Mouse (Mus musculus) adrenal gland (tissue): ENCODE data around the gene C1qtnf1.

ENCODE experiments used
- intact Hi-C: fragments of 180-260 bp; cut with DNase I; formaldehyde crosslinking; loops from one replicate; pipeline ENCODE4 v1.15.1; 2025

C1qtnf1 gene

DNA sequence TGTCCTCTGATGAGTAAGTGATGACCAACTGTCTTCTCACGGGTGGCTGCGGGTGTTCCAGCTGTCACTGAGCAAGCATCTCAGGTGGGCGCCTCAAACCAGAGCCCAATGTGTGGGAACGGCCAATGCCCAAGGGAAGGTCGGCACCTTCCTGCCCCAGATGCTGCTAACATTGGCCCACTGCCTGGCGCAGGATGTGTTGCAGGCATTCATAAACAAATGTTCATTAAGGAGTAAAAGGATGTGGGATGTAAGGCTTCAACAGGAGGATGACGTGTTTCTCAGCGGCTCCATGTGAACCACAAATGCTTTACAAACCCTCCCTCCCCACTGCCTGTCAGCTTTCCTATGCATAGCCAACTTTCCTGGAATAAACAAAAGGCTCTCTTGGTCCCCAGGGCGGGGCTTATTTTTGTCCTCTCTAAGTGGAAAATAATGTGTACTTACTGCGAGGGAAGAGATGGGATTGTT is 5.4 kb downstream of the C1qtnf1 start:
- intact Hi-C loops = no loop called here

DNA sequence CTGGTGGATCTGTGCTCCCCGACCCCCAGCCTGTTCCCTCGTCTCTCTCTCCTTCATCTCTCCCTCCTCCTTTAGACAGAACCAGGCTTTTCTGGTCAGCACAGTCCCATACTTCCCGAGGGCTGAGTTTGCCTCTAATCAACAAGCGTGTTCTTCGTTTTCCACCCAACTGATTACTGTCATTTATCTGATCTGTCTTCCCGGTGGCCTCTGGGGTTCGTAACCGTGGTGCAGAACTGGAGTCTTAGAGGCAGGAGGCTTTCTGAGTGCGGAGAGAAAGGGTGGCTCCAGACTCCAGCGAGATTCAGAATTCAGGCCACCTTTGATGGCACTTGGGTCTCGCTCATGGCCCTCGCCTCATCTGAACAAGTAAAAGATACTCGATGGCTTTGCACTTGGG is 6.1 kb downstream of the C1qtnf1 start:
- intact Hi-C loops = no loop called here

DNA sequence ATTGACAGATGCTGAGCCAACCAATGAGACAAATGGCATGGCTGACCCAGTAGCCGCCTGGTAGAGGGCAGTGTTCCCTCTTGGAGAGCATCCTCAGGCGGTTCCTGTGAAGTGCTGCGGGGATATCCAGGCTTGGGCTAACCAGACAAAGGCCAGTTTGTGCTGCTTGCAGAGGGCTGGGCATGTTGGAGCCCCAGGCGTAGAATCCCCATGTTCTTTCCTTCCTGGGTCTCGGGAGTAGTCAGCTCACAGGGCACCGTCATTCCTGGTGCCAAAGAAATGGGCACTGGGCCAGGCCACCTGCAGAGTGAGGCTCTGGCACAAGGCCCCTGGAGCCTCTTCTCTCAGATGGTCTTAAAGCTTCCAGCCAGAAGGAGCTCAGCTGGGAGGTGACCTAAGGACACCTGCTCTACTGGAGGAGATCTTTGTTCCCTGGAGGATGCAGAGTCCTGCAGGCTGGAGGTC is 8.5 kb downstream of the C1qtnf1 start:
- intact Hi-C loops = no loop called here

DNA sequence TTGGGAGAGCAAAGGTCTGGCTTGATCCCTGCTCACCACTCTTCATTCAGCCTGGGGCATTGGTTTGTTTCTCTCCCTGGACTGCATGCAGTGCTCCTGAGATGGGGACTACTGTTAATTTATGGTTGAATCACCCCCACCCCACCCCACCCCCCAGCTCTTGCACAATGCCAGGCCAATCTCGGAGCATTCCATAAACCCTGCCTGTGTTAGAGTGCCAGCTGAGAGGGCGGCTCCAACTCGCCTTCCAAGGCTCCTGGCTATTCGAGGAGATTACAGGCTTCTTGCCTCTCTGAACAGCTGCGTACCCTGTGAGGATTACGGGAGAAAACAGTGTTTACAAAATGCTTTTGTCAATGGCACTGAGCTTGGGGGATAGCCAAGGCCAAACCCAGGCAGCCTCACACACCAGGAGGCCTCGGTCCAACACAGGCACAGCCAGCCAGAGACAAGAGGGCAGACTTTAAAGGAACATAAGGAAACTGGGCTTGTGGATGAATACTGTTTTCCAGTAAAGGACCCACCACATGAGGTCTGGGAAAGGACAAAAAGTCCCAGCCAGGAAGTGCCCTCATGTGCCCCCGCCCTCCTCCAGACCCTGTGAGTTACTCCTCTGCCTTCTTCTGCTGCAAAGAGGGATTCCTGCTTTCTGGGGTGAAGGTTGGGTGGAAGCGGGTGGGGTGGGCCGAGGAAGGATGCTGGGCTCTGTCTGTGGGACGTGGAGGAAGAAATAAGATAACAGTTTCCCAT is 10.8 kb downstream of the C1qtnf1 start:
- intact Hi-C loops = no loop called here

DNA sequence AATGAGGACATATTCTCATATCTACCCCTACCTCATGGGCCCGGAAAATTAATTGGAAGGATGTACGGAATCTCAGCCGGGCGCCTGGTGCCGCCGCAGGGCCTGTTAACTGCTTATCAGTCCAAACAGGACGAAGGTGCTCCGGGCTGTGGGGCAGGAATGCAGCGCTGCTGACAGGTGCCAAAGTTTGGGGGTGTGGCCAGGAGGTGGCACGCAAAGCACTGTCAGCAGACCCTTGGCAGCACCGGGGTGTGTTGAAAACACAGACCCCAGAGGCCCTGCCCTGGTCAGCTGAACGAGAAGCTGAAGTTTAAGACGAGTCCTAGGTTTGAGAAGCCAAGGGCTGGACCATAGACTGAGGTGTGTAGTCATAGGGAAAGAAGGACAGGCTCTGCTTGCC is 14.7 kb downstream of the C1qtnf1 start:
- intact Hi-C loops = loop anchor here (1.0 kb wide), 1 partner anchor 19 kb away; no protein-coding TSS in a partner anchor

DNA sequence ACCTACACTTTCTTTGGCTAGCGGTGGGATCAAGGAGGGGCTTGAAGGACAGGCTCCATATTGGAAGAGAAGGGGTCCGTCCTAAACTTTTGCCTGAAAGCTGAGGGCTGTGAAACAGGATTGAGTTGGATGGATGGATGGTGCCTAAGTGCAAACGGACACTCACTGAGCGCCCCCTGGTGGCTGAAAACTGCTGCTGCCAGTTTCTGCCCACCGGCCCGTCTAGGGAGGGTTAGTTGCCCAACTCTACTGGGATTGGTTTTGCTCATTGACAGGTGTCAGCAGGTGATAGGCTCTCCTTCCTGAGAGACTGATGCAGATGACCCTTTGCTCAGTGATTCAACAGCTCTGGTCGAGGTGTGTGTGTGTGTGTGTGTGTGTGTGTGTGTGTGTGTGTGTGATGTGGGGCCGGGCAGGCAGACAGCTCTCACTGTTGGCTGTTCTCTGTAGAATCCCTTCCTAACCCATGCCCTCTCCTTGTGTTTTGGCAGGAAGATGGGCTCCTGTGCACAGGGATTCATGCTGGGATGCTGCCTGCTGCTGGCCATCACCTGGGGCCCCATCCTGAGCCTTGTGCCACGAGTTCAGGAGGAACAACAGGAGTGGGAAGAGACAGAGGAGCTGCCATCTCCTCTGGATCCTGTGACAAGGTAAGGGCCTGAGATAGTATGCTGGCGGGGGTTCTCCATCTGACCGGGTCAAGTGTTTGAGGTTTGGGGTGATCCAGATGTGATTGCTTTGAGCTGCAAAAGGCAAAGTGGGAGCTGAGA is 15.4 kb downstream of the C1qtnf1 start:
- intact Hi-C loops = loop anchor here (1.0 kb wide), 1 partner anchor 20 kb away; no protein-coding TSS in a partner anchor

DNA sequence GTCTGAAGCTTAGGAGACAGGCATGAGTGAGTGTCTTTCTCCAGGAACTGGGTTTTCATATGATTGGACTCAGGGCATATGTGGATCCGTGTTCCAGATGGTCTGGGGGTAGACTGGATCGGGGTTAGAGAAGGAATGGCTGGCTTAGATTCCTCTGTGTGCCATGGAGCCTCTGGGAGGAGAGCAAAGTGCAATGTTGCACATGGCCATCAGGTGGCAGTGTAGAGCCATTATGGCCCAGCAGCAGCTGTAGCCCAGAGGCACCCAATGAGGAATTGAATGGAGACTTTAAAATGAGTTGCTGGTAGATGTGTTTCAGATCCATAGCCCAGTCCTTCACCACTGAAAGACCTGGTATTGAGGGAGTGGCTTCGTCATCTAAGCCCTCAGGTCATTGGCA is 17.8 kb downstream of the C1qtnf1 start:
- intact Hi-C loops = loop anchor here (2.0 to 5.0 kb wide), 2 partner anchors 45 to 291 kb away; no protein-coding TSS in a partner anchor

DNA sequence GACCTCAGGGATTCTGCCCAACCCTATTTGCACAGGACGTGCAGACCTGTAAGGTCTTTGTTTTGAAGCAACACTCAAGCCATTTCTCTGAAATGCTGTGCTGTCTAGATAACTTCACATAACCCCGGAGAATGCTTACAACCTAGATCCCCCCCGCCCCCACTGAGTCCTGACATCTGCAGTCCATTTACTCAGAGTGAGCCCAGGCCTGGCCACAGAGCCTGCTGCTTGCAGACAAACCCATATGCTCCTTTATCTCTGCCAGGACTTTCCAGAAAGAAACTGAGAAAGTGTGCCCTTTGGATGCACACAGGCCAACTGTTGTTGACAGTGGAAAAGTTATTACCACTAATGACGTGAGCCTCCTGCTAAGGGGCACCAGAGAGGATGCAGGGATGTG is 19.3 kb downstream of the C1qtnf1 start:
- intact Hi-C loops = loop anchor here (5.0 kb wide), 1 partner anchor 290 kb away; no protein-coding TSS in a partner anchor

DNA sequence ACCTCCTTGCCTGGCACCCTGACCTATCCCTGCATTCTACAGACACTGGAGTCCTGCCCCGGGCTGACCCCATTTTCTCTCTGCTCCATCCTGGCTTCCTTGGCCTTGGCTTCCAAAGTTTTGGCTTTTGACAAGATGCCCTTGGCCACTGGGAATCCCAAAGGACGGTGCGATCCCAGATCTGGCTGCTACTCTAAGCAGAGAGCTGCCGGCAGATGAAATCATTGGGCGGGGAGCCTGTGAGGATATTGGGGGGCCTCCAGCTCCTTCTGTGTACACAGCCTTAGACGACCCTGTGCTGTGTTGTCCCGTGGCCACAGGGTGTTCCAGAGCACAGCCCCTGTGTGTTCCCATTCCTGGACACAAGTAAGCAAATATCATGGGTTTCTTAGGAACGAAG is 20.4 kb downstream of the C1qtnf1 start:
- intact Hi-C loops = loop anchor here (5.0 kb wide), 1 partner anchor 289 kb away; no protein-coding TSS in a partner anchor

DNA sequence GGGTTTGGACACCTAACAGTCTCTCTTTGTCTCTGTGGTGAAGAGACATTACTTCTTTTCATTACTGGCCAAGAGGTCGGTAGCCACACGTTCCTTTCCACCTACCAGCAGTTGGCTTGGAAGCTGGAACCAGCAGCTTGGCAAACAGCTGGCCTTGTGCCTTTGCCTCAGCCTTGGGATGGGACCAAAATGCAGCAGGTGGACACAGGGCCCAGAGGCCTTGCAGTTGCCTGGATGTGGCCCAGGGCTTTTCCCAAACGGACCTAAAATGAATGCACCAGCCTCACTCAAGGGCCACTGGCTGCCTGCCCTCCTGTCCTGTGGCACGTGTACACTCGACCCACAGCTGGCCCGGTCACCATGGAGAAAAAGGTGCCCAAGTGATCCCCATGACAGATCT is 23.2 kb downstream of the C1qtnf1 start:
- intact Hi-C loops = no loop called here

DNA sequence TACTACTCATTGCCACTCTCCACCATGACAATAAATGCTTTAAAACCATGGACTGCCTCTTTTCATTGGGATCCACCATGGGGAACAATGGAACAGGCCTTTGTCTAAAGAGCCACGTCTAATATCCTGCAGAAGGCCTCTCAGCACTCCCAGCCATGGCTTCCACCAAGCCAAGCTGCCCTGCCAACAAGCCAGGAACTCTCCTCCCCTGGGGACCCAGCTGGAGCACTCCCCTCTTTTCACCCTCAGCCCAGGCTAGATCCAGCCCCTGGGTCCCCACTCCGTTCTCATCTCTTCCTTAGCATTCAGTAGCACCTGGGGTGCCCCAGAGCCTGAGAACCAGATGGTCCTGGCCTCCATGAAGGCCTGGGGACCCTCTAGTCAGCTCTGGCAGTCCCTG is 25.0 kb downstream of the C1qtnf1 start:
- intact Hi-C loops = no loop called here

DNA sequence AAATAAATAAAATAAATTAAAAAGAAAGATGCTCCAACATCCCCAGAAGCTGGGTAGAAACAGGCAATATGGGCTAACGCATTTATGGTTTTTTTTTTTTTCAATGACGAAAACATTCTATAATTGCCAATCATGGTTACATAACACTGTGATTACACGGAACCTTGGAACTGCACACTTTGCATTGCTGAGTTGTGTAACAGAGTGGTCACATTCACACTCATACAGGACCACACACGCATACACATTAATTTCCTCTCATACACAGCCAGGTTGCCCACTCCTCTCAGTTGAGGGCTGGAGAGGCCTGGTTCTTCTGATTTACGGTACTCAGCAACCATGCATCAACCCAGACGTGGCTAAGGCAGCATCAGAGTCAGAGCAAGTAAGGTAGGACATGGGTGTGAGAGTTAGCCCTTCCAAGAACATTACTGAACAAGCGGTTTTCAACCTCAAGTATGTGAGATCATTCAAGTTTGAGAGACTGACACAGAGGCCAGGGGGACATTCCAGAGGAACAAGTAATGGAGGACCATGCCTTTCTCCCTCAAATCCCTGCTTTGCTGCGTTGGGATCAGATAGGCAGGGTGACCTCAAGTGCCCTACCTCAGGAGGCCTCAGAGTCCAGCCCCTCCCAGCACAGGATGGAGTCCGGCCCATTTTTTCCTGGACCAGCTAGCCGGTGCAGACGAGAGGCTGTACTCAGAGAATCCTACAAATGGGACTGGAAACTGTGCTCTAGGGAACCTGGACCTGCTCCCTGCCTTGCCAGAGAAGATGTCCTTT is 26.1 kb downstream of the C1qtnf1 start:
- intact Hi-C loops = no loop called here

DNA sequence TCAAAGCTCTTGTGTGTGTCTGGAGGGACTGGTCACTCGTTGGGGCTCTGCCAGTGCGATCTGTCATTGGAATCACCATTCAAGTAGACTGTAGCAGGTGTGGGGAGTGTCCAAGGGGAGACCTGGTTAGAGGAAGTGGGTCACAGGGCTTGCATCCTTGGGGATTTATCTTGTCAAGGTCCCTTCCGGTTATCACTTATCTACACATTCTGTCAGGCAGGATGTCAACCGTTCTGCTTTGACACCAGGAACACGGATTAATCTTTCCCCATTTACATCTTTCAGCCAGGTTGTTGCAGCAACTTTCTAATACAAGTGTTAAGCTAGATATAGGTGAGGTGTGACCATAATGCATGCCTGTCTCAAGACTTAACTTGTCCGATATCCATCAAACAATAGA is 27.8 kb downstream of the C1qtnf1 start:
- intact Hi-C loops = no loop called here

DNA sequence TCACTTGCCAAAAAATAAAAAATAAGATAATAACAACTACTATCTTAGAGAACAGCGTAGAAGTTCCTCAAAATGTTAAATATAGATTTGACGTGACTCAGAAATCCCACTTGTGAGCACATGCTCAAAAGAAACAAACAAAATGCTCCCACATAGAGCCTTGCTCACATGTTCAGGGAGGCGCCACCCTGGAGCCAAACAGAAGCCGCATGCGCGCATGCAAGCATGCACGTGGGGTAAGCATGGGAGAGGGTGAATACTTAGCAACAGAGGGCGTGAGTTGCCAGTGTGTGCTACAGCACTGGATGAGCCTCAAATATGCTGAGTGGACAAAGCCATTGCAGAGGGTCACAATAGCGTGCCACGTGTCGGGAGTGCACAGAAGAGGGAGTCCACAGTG is 28.9 kb downstream of the C1qtnf1 start:
- intact Hi-C loops = no loop called here

DNA sequence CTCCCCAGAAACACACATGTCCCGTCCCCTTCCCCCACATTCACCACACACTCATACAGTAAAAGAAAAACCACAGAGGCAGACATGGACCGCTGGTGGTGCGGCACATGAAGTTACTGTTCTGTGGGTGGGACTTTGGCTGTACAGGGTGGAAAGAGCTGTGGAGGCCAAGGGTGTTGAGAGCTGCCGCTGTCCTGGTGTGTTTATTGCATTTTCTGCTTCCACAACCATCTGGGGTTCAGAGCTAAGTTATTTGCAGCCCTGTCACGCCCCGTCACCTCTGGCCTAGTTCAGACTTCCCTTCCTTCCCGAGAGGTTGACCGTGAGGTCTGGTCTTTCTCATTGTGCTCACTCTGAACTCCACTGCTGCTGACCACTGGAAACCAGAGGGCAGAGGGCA is 31.0 kb downstream of the C1qtnf1 start:
- intact Hi-C loops = no loop called here

DNA sequence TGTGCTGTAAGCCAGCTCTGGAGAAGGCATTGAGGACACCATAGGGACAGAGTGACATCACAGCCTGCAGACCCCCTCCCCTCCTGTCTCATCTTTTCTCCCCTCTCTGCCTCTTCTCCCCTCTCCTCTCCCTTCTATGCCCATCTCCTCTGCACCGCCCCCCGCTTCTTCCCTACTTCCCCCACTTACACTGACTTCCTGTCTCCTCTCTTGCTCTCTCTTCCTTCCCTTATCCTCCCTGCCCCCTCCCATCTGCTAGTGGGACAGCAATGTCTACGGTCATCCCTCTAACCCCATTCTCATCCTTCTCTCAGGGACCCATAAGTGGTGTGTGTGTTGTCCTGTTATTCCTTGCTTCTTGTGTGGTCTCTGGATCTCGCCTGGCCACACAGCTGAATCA is 31.5 kb downstream of the C1qtnf1 start:
- intact Hi-C loops = no loop called here

DNA sequence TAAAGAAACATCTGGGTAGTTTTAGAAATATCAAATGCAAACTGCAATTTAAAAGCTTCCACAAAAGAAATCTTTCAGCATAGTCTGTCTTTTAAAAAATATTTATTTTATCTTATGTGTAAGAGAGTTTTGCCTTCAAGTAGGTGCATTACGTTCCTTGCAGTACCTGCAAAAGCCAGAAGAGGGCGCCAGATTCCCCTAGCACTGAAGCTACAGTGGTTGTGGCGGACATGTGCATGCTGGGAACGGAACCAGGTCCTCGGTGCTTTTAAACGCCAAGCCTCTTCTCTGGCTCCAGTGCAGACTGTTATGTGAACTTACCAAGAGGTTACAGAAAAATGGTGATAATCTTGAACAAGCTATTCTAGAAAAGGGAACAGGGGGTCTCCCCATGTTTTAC is 32.3 kb downstream of the C1qtnf1 start:
- intact Hi-C loops = no loop called here

DNA sequence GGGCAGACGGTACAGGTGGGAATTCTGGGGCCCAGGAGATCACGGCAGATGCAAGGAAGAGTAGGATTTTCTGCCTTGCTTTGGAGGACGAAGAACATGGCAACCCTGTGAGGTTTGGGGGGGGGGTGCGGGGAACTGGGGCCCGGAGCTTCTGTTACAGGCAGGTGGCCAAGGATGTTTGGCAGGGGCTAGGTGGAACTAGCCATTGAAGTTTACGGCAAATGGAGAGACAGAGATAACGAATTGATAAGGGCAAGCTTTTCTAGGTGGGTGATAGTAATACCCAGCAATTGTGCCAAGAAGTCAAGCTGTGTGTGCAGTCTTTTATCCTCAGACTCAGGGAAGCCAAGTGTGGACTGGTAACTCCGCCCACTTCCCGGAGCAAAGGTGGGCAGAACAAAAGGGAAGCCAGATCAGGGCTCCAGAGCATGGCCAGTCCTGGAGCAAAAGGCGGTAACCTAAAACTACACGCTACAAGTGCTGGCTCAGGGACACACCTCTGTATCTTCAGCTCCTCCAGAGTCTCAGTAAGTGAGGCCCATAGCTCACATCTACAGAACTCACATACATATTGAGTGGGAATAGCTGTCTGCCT is 39.5 kb downstream of the C1qtnf1 start:
- intact Hi-C loops = no loop called here

DNA sequence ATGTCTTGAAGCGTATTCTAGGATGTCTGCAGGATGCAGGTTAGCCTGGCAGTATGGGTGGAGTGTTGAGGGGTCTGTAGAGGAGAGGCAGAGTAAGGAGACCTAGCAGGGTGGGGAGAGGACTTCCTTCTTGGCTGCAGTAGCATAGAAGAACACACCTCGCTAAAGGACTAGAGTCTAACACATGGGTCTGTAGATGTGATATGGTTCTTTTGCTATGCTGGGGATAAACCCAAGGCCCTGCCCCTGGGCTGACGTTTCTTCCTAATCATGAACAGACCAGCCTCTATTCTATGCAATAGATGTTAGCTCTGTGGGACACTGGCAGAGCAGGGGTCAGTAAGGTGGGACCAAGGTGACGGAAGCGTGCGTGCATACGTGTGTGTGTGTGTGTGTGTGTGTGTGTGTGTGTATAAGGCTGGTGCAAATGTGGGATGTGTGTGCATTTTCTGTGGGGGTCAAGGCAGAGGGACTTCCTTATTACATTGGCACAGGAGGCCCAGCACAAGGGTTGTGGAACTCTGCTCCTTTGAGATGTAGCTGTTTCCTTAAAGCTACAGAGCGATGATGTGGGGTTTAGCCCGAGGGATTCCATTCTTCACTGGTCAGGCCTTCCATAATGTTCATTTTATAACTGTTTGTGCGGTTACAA is 41.6 kb downstream of the C1qtnf1 start:
- intact Hi-C loops = no loop called here

DNA sequence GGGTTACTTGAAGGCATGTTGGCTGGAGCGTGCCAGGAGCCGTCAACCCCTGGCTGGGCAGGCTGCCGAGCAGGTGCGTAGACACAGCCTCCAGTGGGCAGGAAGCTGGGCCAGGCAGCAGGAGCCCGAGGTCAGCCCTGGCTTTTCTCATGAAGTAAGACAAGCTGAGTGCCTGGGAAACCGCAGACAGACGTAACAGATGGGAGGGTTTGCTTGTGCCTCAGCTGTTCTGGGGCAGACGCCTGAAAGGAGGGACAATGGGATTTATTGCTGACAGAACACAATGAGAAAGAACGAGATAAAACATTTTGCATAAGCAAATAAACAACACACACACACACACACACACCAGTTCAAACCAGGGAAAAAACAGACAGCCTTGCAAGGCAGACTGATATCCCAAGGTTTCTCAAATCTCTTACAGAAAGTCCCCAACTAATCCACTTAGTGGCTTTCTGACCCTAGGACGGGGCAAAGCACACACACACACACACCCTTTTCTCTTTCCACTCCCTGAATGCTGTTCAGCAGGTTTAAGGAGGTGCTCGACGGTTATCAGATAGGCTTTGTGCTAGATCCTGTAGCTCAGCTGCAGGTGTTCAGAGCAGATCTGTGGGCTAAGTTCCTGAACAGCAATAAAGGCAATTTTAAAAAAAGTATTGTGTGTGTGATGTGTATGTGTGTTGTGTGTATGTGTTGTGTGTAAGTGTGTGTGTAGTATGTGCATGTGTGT is 42.4 kb downstream of the C1qtnf1 start:
- intact Hi-C loops = no loop called here
